Mouse (Mus musculus) 3134 (cell line): ENCODE measurements around the gene Fbxl13.

Source experiments
- DNase-seq: peaks from one replicate; pipeline ENCODE4 v3.0.0-alpha.2; 2011; ENCODE audit warnings: low spot score; ENCODE audit not compliant: insufficient read length; ENCODE audit errors: extremely low read depth

The Fbxl13 gene

DNA sequence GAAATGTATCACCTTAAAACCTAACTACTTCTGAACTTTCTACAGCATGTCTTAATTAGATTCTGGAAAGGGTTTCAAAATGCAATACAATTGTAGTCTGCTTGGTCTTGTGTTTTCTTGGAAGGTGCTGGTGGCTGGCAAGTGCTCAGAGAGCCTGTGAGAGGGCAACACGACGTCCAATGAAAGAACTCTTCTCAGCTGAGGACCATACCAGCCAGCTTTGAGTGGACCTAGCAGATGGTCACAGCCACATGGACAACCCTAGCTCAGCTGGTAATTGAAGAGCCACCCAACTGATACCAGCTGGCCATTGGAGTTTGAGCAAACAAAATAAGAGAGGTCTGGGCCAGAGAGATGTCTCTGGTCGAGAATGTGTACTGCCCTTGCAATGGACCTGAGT is 157.7 kb downstream of the Fbxl13 start:
- DNase-seq: no peak

DNA sequence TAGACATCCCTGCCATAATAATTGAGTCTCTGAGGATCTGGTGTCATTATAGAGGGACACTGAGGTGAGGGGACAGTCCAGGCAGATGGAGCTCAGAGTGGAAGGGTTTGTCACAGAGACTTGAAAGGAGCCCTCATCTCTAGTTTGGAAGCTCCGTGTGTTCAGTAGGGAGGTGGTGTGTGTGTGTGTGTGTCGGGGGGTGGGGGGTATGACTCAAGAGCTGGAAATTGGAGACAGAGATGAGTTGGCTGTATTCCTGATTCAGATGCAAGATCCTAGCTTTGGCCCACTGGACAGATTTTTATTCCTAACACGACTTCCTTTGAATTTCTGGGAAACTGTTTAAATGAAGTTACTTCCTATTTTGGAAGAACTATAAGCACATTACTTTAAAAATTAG is 158.1 kb downstream of the Fbxl13 start:
- DNase-seq: peak; percentile 40

DNA sequence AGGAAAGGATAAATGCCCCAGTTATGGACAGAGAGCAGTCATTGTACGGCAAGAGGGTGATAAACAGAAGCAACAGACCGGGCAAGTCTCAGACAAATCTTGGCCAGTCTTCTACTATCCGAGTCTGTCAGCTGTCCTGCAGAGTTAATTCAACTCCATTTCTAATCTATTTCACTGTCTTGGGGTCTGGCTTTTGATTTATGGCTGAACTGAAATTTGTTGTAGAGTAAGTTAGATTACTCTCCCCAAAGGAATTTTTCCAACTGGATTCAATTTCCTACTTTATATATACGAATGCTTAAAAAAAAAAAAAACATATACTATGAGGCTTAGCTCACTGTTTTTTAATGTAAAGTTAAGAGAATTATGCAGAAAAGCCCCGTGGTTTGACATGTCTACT is 158.6 kb downstream of the Fbxl13 start:
- DNase-seq: no peak

DNA sequence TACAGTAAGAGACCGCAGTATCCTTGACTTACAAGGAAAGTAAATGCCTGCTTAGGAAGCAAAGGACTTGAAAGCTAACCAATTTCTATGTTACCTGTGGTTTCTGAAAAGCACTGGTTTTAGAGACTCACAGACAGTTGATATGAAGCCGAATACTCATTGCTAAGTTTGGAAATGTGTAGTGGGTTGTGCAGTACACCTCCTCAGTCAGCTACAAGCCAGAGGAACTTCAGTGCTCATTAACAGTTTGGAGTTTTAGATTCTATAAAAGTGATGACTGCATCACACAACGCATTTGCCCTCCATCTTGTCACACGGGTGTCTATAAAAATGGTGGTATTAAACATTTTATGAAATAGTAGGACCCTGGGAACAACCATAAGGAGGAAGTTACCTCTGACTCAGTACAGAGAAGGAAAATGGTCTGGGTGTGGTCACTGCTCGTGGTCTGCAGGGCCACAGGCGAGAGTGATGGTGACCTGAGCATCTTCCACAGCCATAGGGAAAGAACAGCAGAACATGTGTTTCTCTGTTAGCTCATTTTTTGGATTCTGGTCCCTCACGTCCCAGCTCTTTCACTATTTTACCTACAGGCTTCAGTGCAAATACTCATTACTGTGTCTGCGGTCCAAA is 160.1 kb downstream of the Fbxl13 start:
- no peak for DNase-seq

DNA sequence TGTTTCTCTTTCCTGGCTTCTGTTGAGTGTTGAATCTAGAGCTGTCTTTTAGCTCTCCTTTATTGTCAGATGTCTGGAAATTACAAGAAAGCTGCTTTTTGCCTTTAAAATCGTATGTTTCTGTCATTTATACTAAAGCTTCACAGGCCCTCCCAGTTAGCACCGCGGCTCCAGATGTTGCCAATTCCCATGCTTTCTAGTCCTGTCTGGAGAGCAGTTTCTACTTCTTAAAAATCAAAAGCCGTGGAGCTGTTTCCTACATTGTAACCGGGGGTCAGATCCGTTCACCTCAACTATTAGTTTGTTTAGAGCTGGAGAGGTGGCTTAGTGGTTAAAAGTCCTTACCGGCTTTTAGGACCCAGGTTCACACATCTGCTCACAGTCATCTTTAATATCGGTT is 162.2 kb downstream of the Fbxl13 start:
- no peak for DNase-seq

DNA sequence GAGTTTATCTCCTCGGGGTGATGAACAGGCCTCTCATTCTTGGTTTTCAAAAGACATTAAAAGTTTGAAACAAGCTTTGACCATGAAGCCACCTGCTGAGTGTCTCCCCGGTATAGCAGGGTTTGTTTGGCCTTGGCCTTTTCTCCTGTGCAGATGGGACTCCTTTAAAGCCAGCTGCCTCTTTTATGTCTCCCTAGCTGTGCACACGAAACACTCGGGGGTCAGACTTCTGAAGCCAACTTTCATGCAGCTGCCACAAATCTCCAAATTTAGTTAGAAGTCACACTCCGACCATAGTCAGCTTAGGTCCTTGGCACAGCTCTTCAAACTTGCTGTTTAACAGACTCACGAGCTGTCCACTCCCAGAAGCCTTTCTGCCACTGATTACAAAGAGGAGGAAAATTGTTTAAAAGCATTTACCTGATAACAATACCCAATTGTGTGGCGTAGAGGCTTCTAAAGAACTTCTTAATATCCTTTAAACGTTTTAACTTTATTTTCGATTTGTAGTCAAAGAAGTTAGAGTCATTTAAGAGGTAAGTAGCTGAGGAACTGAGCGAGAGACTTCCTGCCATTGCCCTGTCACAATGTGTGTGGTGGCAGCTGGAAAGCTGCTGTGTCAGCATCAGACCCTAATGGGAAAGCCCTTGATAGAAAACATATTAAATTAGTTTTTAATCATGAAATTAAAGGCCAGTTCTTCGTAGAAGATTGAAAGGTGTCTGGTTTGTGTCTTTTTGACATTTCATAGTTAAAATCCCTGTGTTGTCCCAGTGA is 162.8 kb downstream of the Fbxl13 start:
- DNase-seq: no peak

DNA sequence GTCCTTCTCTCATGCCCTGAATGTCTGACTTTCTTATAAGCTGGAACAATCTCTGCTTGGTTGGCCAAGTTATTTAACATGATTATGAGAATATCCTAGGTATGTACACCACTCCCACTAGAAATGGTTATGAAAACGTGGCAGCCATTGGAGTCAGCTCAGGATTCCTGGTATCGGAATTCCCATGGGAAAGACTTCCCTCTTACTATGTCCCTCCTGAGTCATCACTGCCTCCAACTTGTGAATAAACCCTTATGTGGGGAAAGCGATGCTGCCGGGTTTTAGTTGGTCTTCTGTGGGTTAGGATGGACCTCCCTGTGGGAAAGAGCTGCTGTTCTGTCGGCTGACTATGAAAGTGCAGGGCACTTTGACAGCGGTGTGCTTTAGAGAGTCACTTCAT is 163.9 kb downstream of the Fbxl13 start:
- peak; percentile 44 for DNase-seq

DNA sequence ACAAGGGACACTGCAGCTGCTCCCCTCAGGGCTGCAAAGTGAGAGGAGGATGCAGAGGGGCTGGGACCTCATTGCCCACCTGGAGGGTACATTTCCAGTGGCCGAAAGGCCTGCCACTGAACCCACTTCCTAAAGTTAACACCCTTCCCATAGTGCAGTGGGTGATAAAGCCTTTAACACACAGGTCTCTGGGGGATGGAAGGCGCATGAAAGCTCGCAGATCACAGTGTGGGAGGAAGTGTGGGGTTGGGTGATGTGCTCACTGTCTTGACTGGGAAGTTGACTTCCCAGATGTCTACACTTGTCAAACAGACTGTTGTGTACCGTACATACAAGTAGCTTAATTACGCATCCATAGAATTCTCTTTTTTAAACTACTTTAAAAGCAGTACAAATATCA is 165.7 kb downstream of the Fbxl13 start:
- no peak for DNase-seq

DNA sequence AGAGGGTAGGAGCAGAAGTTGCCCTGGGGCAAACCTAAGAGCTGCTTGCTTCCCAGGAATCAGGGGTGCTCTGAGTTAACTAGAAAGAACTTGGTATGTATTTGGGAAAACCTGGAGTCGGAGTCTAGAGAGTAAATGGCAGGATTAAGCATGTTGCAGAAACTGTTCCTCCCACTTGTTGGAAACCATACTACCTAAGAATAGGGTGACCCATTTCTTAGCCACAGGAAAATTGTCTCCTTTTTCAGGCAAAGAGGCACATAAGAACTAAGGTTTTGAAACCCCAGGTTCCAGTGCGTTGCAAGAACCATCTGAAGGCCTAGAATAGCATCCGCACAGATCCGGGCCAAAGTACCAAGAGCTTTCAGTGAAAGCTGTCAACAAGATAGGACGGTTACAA is 167.0 kb downstream of the Fbxl13 start:
- no peak for DNase-seq

DNA sequence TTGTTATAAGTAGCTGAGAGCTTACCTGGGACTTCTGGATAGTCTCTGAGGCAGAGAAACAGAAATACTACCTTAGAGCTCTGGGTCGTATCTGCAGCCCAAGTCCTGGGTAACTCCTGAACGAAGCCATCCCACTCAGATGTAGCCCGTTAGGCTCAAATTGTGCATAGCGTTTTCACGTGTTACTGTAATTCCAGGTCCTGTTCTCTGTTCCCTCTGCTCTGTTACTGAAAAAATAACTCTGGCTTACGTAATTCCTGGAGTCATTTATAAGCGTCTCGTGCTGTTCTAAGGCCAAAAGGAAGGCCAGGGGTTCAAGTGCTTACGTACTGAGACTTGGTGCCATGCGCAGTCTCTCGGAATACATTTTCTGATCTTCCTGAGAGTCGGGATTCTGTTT is 177.3 kb downstream of the Fbxl13 start:
- no peak for DNase-seq

DNA sequence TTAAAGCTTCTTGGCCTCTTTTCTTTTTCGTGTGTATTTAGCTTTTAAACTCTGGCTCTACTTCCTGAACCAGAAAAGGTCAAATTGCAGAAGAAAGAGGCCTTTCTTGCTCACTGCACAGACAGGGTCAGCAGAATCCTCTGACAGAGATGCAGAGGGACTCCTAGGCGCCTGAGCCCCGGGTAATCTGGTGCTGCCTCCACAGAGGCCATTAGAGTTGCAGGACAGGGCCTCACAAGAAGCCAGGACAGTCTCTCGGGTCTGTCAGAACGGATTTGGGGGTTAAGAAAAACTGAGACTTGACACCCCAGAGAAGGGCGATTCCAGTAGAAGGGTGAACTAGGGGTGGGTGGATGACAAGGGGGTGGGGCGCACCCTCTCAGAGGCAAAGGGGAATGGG is 178.0 kb downstream of the Fbxl13 start:
- DNase-seq: no peak

DNA sequence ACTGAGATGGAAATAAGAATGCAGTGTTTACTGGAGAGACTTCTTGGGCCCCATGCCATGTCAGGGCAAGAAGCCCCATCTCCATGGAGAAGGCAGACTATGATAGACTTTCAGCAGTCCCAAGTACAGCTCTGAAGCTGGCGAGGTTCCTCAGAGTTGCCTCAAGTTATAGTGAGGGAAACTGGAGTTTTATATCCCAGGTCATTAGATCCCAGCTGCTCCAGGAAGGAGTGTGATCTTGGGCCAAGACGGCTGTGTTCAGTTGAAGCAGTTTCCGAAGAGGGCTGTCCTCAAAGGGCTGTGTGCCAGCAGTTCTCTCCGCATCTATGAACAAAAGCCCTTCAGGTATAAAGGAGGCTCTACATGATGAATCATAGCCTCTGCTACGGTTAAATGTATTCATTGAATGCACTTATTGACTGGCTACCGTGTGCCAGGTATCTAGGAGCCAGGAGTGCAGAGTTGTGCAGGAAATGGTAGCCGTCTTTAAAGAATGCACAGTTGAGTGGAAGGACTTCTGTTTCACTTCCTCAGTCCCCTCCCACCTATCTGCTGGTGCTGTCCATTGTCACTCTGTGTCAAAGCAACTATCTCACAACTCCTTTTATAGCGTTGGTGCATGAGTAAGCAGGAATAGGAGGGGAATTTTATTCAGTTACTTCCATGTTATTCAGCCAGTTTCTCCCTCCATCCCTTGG is 204.5 kb downstream of the Fbxl13 start:
- DNase-seq: no peak

DNA sequence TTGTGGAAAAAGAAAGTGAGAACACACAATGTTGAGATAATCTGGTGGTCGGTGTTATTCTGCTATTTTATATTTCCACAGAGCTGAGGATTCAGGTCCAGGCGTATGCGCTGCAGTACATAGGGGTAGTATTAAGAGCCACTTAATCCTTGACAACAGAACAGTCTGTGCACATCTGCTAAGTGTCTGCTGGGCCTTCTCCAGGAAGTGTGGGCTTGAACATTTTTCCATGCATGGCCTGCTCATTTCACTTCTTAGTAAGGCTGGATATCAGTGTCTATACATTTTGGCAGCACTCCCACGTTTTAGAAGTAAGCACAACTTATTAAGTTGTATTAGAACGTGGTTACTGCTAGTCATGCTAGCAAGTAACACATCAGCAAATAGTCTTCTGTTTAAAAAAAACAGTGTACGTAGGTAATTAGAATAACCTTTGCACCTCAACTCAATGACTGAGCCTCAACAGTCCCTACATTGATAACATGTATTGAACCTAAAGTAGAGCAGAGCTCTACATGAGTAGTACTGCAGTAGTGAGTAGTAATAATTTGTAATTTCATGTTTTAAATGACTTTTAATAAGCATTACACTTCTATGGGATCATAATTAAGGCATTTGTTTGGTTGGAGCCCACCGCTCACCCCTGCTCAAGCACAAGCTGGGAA is 205.9 kb downstream of the Fbxl13 start:
- DNase-seq: no peak

DNA sequence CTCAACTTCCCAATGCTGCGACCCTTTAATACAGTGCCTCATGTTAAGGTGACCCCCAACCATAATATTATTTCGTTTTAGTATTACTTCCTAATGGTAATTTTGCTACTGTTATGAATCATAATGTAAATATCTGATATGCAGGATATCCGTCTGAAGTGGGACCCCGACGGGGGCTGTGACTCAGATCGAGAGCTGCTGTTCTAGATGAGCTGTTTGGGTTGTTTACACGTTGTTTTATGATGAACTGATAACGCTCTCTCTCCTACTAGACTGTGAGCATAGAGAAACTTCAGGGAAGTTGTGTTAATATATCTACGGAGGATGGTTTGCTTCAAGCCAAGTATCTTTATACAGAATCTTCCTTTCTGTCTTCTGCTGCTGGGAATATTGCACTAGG is 207.0 kb downstream of the Fbxl13 start:
- no peak for DNase-seq

DNA sequence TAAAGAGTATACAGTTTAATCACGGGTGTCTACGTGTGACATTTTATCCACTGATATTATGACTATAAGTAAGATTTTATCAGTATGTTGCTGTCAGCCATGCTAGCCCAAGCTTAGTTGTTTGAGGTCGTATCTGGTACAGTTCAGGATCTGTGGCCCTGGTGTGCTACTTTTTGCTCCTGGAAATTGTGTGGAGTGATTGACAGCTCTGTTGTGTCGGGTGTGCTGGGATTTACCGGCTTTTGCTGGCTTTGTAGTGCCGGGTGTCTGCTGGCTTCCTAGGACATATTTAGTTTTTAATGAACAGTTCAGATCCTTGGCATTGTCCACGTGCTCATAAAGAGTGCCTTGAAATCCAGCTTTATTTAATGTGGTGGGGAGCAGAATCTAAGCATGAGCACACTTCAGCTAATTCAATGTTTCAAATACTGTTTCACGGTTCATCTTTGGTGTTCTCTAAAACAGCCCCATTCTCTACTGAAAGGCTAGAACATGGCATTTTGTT is 208.9 kb downstream of the Fbxl13 start:
- no peak for DNase-seq

DNA sequence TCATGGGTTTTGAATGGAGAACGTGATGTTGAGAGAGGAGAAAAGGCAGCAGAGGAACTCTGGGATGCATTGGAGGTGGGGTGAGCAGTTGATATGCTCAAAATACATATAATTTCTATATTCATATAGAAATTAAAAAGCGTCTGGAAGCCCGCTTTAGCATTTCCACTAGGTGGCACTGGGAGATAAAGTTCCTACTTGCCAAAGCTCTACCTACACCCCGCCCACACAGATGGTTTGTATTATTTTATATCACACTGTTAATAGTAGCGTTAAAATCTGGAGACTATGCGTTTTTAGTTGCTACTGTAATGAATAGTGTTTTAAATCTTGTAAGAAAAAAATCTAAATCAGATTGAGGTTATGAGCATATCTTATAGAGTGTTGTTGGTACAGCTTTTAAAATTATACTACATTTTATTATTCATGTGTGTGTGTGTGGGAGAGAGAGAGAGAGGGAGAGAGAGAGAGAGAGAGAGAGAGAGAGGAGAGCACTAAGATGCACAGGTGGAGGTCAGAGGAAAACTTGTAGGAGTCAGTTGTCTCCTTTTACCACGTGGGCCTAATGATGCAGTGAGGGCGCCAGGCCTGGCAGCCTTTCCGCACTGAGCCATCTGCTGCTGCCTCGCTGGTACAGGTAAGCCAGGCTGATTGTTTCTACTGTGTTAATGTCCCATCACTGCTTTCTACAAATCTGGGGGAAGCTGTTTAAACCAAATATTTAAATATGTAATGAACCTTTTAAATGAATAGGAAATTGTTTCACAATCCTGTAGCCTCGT is 211.1 kb downstream of the Fbxl13 start:
- peak; percentile 9 for DNase-seq
